ENCODE assay signal across 27 mouse cellular contexts in the genomic region with DNA sequence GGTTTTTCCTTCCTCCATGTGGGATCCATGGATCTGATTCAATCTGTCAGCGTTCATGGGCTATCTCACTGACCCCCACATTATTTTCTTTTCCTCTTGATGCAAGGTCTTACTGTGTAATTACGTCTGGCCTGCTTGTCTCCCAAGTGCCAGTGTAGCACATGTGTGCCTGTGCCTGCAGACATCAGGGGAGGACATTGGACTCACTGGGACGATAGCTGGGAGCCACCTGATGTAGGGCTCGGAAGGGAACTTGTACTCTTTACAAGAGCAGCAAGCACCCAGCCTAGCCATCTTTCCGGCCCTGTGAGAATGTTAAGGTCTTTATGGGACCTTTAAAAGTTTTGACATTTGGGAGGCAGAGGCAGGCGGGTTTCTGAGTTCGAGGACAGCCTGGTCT.
"Had no signal": no experiment of that assay in that cellular context is flagged by ENCODE, and none has a peak within 500 bp of the region (broad histone marks: within the 10 kb centered on the region; RNA-seq: fewer than 3 reads in every experiment).

No protein-coding gene starts in this region.

- H3K4me2 ChIP-seq: heart, embryonic 12.5 days; hindbrain, embryonic 12.5 days; hindbrain, embryonic 14.5 days; kidney, embryonic 15.5 days; limb, embryonic 12.5 days; liver, embryonic 12.5 days had no signal

- H3K27me3 ChIP-seq: heart, embryonic 12.5 days; hindbrain, embryonic 12.5 days; kidney, embryonic 15.5 days; limb, embryonic 12.5 days; liver, embryonic 12.5 days had no signal

- H3K4me3 ChIP-seq: gastrocnemius, adult 2 months; heart, adult 2 months; heart, embryonic 10.5 days; heart, embryonic 12.5 days; hindbrain, embryonic 10.5 days; hindbrain, embryonic 12.5 days; kidney, embryonic 15.5 days; limb, embryonic 10.5 days; limb, embryonic 12.5 days; liver, embryonic 12.5 days had no signal

- DNase-seq: gastrocnemius, adult 2 months; gastrocnemius, postnatal 10 days; gastrocnemius, postnatal 25 days; heart, adult 2 months; heart, postnatal 10 days; heart, postnatal 4 days; kidney, adult 11 months; kidney, adult 2 months; kidney, adult 9 months; kidney, postnatal 14 days; kidney, postnatal 36 days; layer of hippocampus, adult 9-11 months; layer of hippocampus, postnatal 36 days; liver had no signal

- H3K27ac ChIP-seq: gastrocnemius, adult 2 months; heart, adult 2 months; heart, embryonic 10.5 days; hindbrain, embryonic 10.5 days; hindbrain, embryonic 12.5 days; hindbrain, embryonic 14.5 days; kidney, embryonic 15.5 days; kidney, postnatal 0 days; limb, embryonic 10.5 days; limb, embryonic 12.5 days; liver, embryonic 12.5 days; liver, embryonic 14.5 days had no signal

- H3K9ac ChIP-seq: heart, embryonic 12.5 days; hindbrain, embryonic 12.5 days; hindbrain, embryonic 14.5 days; kidney, embryonic 15.5 days; limb, embryonic 12.5 days; liver, embryonic 12.5 days; liver, embryonic 14.5 days had no signal

- H3K9me3 ChIP-seq: heart, embryonic 10.5 days; hindbrain, embryonic 12.5 days; kidney, embryonic 15.5 days; limb, embryonic 10.5 days; limb, embryonic 12.5 days; liver, embryonic 12.5 days had no signal

- ATAC-seq: hindbrain, embryonic 16.5 days; inflammation-experienced regulatory T-cells, adult 6 months; liver, embryonic 12.5 days had no signal

- H3K4me1 ChIP-seq: heart, embryonic 10.5 days; limb, embryonic 10.5 days; limb, embryonic 12.5 days had no signal
